ENCODE assay signal across 10 mouse cellular contexts in genomic region chr1:36492416-36493139, GRCm38 (mm10). TPM values are rescaled to one million over a fixed set of nuclear protein-coding genes. Genes with fewer than 3 reads are reported as not detected.
DNase-seq lines count a peak whose midpoint lies in the region; ATAC-seq and TF ChIP-seq lines count a peak whose summit lies in the region.
"Had no signal": no experiment of that assay in that cellular context is flagged by ENCODE, and none has a peak within 500 bp of the region (broad histone marks: within the 10 kb centered on the region; RNA-seq: fewer than 3 reads in every experiment).

No protein-coding gene starts in this region.

- no peak for TF ChIP-seq POLR2A in cortical plate, adult 2 months (IDR thresholded peaks at IDR 0.05; ENCODE audit: extremely low read depth, insufficient read depth, low read length)
- TF ChIP-seq POLR2A in heart, adult 2 months (IDR thresholded peaks at IDR 0.05; ENCODE audit: insufficient read depth, low read depth, low read length) = no peak

- no peak overlapping the region for H3K4me3 ChIP-seq in cortical plate, adult 2 months (ENCODE audit: insufficient read depth, low read length)
- no peak overlapping the region for H3K4me3 ChIP-seq in heart, adult 2 months
- H3K4me3 ChIP-seq: liver, embryonic 15.5 days had no signal

- ATAC-seq in frontal cortex, adult (ENCODE audit: low TSS enrichment) = 0 out of 2 replicates have a peak, but pooled peaks have one; percentile 44

- no peaks in the 10 kb centered on the region for H3K79me2 ChIP-seq in heart, adult 2 months (replicated peaks; ENCODE audit: control insufficient read depth, insufficient read depth, low read length)

- no peaks in the 10 kb centered on the region for H3K4me1 ChIP-seq in cortical plate, adult 2 months (ENCODE audit: control insufficient read depth, insufficient read depth, low read length)
- peaks cover 4% of the 10 kb centered on the region for H3K4me1 ChIP-seq in heart, adult 2 months (ENCODE audit: control insufficient read depth, insufficient read depth, low read length)
- H3K4me1 ChIP-seq: liver, embryonic 15.5 days had no signal

- H3K27ac ChIP-seq in cortical plate, adult 2 months (ENCODE audit: insufficient read depth, low read length) = no peak overlapping the region
- H3K27ac ChIP-seq in heart, adult 2 months = peak overlapping the region; percentile 65
- H3K27ac ChIP-seq: liver, embryonic 15.5 days had no signal

- TF ChIP-seq CTCF in cortical plate, adult 2 months (IDR thresholded peaks at IDR 0.05; ENCODE audit: extremely low read depth, insufficient read depth, low read length) = 0 out of 2 replicates have a peak, but pooled peaks have one; percentile 15
- TF ChIP-seq CTCF in heart, adult 2 months (IDR thresholded peaks at IDR 0.05) = peak; percentile 71

- no peaks in the 10 kb centered on the region for H3K27me3 ChIP-seq in heart, adult 2 months (ENCODE audit: control insufficient read depth, insufficient read depth, low read length)
- H3K27me3 ChIP-seq: CH12.LX; liver, embryonic 15.5 days had no signal

- peak overlapping the region; percentile 58 for H3K9ac ChIP-seq in heart, adult 2 months (ENCODE audit: low read depth, low read length)
- H3K9ac ChIP-seq: liver, embryonic 15.5 days had no signal

- WGBS in heart, adult 2 months = 20% methylated on average over 9 of the region's 9 CpGs

- intact Hi-C loops in heart, adult 2 months (cut with DNase I) = loop anchor here (2.0 to 5.0 kb wide), 3 partner anchors 20 to 168 kb away; no protein-coding TSS in a partner anchor

- TF ChIP-seq EP300 in heart, adult 2 months (IDR thresholded peaks at IDR 0.05; ENCODE audit: insufficient read depth, low read depth, low read length) = no peak

- no peaks in the 10 kb centered on the region for H3K36me3 ChIP-seq in heart, adult 2 months (ENCODE audit: control insufficient read depth, insufficient read depth, low read length)
- H3K36me3 ChIP-seq: liver, embryonic 15.5 days had no signal

- DNase-seq in frontal cortex, adult 2 months (ENCODE audit: extremely low spot score in 1 of 2, low spot score in 1 of 2) = no peak
- DNase-seq in heart, adult 2 months = peak; percentile 72 to 76
- DNase-seq in kidney, adult 8-10 months = peak; percentile 66 to 70
- peak; percentile 63 for DNase-seq in lung, postnatal 14 days
- DNase-seq in urinary bladder, postnatal 36 days (ENCODE audit: low spot score in 2 of 2) = peak; percentile 53 to 59
- DNase-seq in spleen, postnatal 4 days (ENCODE audit: low spot score in 2 of 2) = no peak

RNA-seq across cellular contexts. Expression of gene Cnnm3, which starts 19.1 kb away (rescaled TPM):
- 26.6 and 27.1 TPM in 2 replicates for polyA plus RNA-seq in frontal cortex, adult 2 months (2012; rRNA removed)
- 26.0 and 26.6 TPM in 2 replicates for polyA plus RNA-seq in cortical plate, adult 2 months (2012; rRNA removed)
- total RNA-seq in heart, adult 2 months (2021) = 10 to 100 TPM; 11.1 to 15.1 TPM
- polyA plus RNA-seq in heart, adult 2 months (2012; rRNA removed) = 14.1 and 15.6 TPM in 2 replicates

RNA-seq across cellular contexts. Expression of gene Cnnm4, which starts 21.2 kb away (rescaled TPM):
- polyA plus RNA-seq in frontal cortex, adult 2 months (2012; rRNA removed) = 7.9 and 8.6 TPM in 2 replicates
- polyA plus RNA-seq in cortical plate, adult 2 months (2012; rRNA removed) = 6.5 and 7.0 TPM in 2 replicates
- 1 to 10 TPM; 4.4 to 4.6 TPM for total RNA-seq in heart, adult 2 months (2021)
- 3.9 and 4.4 TPM in 2 replicates for polyA plus RNA-seq in heart, adult 2 months (2012; rRNA removed)

RNA-seq across cellular contexts. Expression of gene Ankrd23, which starts 44.1 kb away (rescaled TPM):
- 9.5 and 11.5 TPM in 2 replicates for polyA plus RNA-seq in frontal cortex, adult 2 months (2012; rRNA removed)
- 9.3 and 10.4 TPM in 2 replicates for polyA plus RNA-seq in cortical plate, adult 2 months (2012; rRNA removed)
- total RNA-seq in heart, adult 2 months (2021) = 100 to 1,000 TPM; 310 to 338 TPM
- polyA plus RNA-seq in heart, adult 2 months (2012; rRNA removed) = 397 and 412 TPM in 2 replicates

RNA-seq across cellular contexts. Expression of gene Gm42417, which starts 46.7 kb away (rescaled TPM):
- 0.04 TPM in 1 of 2 replicates, not detected in the other for polyA plus RNA-seq in frontal cortex, adult 2 months (2012; rRNA removed)
- polyA plus RNA-seq in cortical plate, adult 2 months (2012; rRNA removed) = 0.04 and 0.06 TPM in 2 replicates
- 100 to 1,000 TPM; 148 to 172 TPM for total RNA-seq in heart, adult 2 months (2021)
- 0.09 TPM in 1 of 2 replicates, not detected in the other for polyA plus RNA-seq in heart, adult 2 months (2012; rRNA removed)
- polyA plus RNA-seq: liver, embryonic 15.5 days had no signal

RNA-seq across cellular contexts. Expression of gene Lman2l, which starts 47.5 kb away (rescaled TPM):
- 39.1 and 39.6 TPM in 2 replicates for polyA plus RNA-seq in frontal cortex, adult 2 months (2012; rRNA removed)
- polyA plus RNA-seq in cortical plate, adult 2 months (2012; rRNA removed) = 33.0 and 33.3 TPM in 2 replicates
- 10 to 100 TPM; 26.3 to 26.5 TPM for total RNA-seq in heart, adult 2 months (2021)
- 16.8 and 25.7 TPM in 2 replicates for polyA plus RNA-seq in heart, adult 2 months (2012; rRNA removed)

Comparison
In these comparisons a context has a peak if more than half of its experiments do, and no peak if none do; other contexts are left out.
1. DNase-seq: peak in heart, adult 2 months (2 of 2), kidney, adult 8-10 months (2 of 2), lung, postnatal 14 days (single experiment) and urinary bladder, postnatal 36 days (2 of 2); none in frontal cortex, adult 2 months (0 of 2) and spleen, postnatal 4 days (0 of 2).
2. RNA of gene Ankrd23, which starts 44.1 kb away (polyA plus RNA-seq): 397 to 412 TPM in heart, adult 2 months; 9.3 to 10.4 TPM in cortical plate, adult 2 months and 9.5 to 11.5 TPM in frontal cortex, adult 2 months; every median in the first group is over 10 times any median in the second.